Mouse (Mus musculus) brown adipose tissue, adult 24 weeks (tissue): ENCODE data around the gene Fitm1. TPM values are rescaled to one million over a fixed set of nuclear protein-coding genes. Genes with fewer than 3 reads are reported as not detected.

Experiments
- H3K27ac ChIP-seq: fragments of 200-500 bp; replicated peaks from 2 replicates; pipeline ENCODE4 v1.5.1; 2012; ENCODE audit warnings: low read depth, mild to moderate bottlenecking, low read length
- H3K4me1 ChIP-seq: fragments of 200-500 bp; 2 replicates; pipeline ENCODE4 v1.6.1; 2012; ENCODE audit warnings: low read length, mixed read lengths; ENCODE audit not compliant: control insufficient read depth, insufficient read depth, insufficient read length
- H3K4me3 ChIP-seq: fragments of 200-500 bp; 2 replicates; pipeline ENCODE4 v1.5.1; 2012; ENCODE audit warnings: low read depth, mild to moderate bottlenecking, low read length, moderate library complexity; ENCODE audit not compliant: insufficient read depth
- polyA plus RNA-seq: library from polyadenylated mRNA; stranded (reverse); fragments of >200 nt; gene quantifications from 2 replicates; pipeline ENCODE4 v1.2.4, GENCODE M21; 2012; ENCODE audit not compliant: missing spikeins, insufficient read depth, insufficient read length

Gene Fitm1
- polyA plus RNA-seq, 1 experiment = 5.4 TPM

DNA sequence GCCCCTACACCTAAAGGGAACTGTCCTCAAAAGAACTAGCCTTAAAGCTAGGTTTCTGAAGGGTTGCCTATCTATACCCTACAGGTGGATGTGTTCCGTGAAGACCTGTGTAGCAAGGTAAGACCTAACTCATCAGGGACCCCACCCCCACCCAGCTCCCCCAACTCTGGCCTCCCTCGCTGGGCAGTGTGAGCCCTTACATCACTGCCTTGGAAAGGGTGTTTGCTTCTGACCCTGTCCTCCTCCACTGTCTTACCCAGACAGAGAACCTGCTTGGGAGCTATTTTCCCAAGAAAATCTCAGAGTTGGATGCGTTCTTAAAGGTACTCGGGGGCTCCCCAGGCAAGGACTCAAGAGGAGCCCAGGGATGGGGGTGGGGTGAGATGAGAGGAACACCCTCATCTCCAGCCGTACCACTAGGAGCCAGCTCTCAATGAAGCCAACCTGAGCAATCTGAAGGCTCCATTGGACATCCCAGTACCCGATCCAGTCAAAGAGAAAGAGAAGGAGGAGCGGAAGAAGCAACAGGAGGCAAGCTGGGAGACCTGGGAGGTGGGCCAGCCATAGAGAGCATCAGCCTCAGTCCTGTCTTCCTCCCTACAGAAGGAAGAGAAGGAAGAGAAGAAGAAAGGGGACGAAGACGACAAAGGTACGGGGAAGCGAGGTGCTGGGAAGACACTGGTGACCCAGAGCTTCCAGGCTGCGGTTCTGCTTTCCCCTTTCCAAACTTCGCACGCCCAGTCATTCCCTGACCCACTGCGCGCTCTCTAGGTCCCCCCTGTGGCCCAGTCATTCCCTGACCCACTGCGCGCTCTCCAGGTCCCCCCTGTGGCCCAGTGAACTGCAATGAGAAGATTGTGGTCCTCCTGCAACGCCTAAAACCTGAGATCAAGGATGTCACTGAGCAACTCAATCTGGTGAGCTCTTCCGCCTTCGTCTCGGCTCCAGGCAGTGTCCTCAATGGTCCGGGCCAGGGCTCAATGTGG, 4.4 kb downstream of the Fitm1 start:
- Histone ChIP-seq H3K27ac (no peak overlapping the region), H3K4me1 (no peaks in the 10 kb centered on the region)

DNA sequence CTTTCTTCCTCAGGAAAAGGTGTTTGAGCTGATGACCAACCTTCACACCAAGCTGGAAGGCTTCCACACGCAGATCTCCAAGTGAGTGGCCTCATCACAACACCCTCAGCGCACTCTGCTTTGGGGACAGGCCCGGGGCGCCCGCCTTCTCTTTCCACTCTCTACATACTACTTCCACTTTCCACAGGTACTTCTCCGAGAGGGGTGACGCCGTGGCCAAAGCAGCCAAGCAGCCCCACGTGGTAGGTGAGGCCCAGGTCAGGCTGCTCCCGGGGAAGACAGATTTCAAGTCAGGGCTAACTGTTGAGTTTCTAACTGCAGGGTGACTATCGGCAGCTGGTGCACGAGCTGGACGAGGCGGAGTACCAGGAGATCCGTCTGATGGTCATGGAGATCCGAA, 5.3 kb downstream of the Fitm1 start:
- Histone ChIP-seq H3K4me1 (no peaks in the 10 kb centered on the region), H3K27ac (no peak overlapping the region), H3K4me3 (no peak overlapping the region)

More for the DNA sequence above, 4.4 kb downstream of the Fitm1 start:
- H3K4me3 ChIP-seq = no peak overlapping the region

DNA sequence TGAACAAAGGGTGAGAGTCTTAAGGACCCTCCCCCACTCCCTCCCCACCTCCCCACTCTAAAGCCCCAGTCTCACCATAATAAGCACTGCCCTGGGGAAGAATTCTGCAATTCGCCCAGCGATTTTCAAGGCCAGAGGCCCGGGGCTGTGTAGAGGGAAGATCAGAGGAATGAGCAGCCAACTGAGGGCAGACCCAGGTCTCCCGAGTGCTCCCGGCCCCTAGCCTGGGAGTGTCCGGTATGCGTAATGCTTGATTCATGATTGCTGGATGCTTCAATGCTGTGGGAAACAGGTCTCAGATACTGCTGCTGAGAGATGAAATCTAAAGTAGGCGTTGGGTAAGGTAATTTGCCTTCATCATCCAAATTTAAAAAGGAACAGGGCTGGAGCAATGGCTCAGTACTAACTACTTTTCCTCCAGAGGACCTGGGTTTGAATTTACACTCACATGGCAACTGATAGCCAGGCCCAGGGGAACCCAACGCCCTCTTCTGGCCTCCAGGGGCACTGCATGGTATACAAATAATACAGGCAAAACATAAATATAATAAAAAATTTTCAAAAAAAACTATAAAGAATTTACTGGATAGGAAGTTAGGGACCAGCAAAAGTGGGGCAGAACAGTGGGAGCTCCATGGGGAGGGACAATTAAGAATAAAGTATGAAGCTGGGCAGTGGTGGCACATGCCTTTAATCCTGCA, 6.7 kb downstream of the Fitm1 start:
- Histone ChIP-seq H3K27ac (no peak overlapping the region), H3K4me3 (no peak overlapping the region)

DNA sequence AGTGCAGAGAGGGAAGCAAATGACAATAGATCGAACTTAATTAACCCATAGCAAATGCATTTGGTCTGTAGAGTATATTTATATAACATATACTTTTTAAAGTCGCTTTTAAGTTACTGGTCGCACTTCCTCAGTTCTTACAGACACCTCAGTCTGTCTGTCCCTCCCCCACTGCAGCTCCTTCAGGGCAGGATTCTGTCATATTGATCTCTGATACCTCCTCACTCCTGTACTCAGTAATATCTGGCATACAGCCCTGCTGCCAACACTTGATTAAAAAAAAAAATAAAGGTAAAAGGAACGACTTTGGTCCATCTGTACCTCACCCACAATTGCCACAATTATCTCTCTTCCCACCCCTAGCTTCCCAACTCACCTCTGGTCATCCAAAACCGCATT, 8.9 kb downstream of the Fitm1 start:
- no peaks in the 10 kb centered on the region for H3K4me1 ChIP-seq
- no peak overlapping the region for H3K27ac ChIP-seq
- peak overlapping the region; percentile 81 for H3K4me3 ChIP-seq

More for the DNA sequence above, 6.7 kb downstream of the Fitm1 start:
- no peaks in the 10 kb centered on the region for H3K4me1 ChIP-seq

DNA sequence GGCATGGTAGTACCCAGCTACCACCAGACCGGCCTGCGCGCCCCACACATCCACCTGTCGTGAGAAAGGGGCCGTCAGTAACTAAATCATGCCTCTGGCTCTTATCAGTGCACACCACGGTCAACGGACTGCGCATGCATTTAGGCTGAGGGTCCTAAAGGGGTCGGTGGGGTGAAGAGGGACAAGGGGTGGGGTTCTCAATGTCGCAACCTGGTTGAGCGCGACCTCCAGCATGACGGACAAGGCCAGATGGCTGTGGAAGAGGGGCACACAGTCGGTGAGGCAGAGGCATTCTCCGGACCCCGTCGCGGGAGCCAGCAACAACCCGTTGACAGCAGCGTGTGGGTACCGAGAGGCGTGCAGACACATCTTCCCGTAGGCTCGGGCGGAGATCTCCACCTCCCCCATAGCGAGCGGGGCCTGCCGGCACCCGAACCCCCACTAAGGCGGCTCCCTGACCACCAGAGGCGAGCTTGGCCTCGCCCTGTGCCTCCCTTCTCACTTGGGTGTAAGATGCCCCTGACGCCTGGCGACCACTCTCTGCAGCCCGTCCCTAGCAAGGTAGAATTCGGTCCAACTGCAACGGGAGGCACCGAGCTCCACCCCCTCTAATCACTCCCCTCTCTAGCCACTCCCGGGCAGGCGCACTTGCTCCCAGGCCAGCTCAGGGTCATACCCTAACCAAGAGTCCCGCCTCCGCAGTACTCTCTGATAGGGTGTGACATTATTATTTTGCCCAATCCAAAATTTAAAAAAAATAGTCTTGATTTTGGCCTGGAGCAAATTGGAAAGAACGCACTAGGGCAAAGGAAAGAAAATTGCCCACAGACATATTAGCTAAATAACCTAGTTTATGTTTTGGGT, 9.5 kb downstream of the Fitm1 start, which contains the start of gene Emc9:
Gene Emc9 (minus strand): TSS at position 601 of the 864 bp plus-strand sequence.
- Histone ChIP-seq H3K27ac (peak within 1 kb of the TSS; percentile 55), H3K4me1 (peaks cover 3% of the 10 kb centered on the region; the same call in 1 of the 2 replicates), H3K4me3 (peak within 1 kb of the TSS; percentile 81)

DNA sequence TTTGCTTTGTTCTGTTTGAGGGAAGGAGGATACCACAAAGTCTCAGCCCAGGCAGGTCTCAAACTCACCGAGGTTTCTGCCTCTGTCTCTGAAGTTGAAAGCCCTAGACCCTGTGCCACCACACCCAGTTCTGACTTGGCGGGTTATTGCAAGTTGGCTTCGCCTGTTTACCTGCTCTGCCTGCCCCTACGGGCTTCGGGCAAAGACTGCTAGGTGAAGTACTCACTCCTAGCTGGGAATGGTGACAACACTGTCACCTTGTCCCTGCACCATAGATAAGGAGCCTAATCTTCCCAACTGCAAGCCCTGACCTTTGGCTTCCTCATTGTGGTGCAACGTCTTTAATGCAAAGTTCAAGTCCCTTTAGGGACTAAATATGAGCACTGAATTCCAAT, 10.1 kb downstream of the Fitm1 start:
- Histone ChIP-seq H3K27ac (peak overlapping the region; percentile 32), H3K4me3 (no peak overlapping the region), H3K4me1 (peaks cover 5% of the 10 kb centered on the region; the same call in 1 of the 2 replicates)

DNA sequence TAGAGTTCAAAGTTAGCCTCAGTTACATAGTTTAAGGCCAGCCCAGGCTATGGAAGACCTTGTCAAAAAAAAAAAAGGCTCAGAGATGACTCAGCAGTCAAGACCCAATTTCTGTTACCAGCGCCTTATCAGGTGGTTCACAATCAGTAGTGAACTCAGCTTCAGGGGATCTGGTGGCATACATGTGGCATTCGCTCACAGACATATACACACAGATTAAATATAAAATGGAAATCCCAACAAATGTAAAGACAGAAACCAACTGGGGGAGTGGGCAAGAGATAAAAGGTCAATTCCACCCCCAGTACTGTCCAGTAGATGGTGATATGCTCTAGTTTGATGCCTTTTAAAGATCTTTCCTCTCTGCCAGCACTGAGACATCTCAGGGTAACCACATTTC, 10.7 kb downstream of the Fitm1 start:
- Histone ChIP-seq H3K27ac (peak overlapping the region; percentile 55), H3K4me1 (peaks cover 5% of the 10 kb centered on the region; the same call in 1 of the 2 replicates)

DNA sequence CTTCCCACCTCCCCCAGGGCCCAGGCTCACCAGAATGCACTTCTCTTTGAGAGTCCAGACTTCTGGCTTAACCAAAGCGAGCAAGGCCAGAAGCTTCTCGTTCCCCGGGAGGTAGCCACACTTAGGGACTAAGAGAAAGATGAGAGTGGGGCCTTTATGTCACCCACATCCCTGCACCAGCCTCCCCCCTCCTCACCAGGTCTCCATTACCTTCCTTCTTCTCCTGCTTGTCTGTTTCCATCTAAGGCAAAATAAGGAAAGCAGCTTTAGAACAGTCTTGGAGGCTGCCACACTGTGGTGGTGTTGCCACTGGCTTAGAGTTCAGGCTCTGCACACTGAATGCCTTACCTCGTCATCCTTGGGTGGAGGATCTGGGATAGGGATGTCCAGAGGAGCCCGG, 13.9 kb downstream of the Fitm1 start:
- H3K4me3 ChIP-seq = no peak overlapping the region
- H3K27ac ChIP-seq = no peak overlapping the region

More for the DNA sequence above, 10.7 kb downstream of the Fitm1 start:
- no peak overlapping the region for H3K4me3 ChIP-seq

DNA sequence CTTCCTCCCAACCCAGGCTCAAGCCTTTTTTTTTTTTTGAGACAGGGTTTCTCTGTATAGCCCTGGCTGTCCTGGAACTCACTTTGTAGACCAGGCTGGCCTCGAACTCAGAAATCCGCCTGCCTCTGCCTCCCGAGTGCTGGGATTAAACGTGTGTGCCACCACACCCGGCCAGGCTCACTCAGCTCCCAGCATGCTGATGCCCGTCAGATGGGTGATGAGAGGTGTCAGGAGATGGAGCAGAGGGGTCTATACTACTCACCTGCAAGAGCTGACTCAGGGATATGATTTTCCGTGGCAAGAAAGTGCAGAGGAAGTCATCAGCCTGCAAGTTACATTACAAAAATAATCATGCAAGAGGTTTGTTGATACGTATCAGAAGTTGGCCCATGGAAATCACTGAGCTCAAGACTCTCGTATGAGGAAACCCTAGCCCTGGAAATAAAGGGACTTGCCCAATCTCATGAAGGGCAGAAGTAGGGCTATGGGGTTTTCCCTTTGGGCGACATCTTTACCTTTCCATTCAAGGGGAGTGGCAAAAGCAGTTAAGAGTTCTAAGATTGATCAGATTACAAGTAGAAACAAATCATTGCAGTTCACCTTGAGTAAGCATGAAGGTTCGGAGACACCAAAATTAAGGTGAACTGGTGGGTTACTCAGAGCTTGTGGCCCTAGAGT, 14.5 kb downstream of the Fitm1 start:
- Histone ChIP-seq H3K27ac (peak overlapping the region; percentile 66), H3K4me1 (peaks cover 5% of the 10 kb centered on the region), H3K4me3 (peak overlapping the region; percentile 74)

More for the DNA sequence above, 13.9 kb downstream of the Fitm1 start:
- peaks cover 5% of the 10 kb centered on the region for H3K4me1 ChIP-seq

DNA sequence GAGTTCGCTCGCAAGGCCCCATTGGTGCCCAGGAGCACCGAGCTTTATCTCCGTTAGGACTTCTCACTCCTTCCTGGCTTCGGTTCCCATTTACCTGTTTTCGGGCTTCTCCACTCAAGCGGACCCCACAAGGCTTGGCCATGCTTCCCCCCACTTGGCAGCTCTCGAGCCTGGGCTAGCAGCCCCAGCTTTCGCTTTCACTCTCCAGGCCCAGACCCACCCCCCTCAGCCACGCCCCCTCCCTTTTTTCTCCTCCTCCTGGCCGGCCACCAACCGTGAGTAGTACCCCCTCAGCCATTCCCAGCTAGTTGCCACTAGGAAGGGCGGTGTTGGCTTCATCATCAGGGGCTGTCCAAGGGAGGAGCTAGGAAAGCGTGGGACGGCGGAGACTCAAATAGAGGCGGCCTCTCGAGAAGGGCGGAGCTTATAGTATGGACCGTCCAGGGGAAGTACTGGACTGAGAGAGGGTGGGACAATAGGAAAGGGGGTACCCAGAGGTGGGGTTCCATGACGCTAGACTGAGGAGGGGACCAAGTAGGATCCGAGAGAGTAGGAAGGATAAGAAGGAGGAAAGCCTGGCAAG, 15.4 kb downstream of the Fitm1 start, which contains the start of gene Psme2:
Gene Psme2 (minus strand): TSS at position 366 of the 583 bp plus-strand sequence.
- peak within 1 kb of the TSS; percentile 95 for H3K27ac ChIP-seq
- peak within 1 kb of the TSS; percentile 85 for H3K4me3 ChIP-seq
- peaks cover 5% of the 10 kb centered on the region for H3K4me1 ChIP-seq

DNA sequence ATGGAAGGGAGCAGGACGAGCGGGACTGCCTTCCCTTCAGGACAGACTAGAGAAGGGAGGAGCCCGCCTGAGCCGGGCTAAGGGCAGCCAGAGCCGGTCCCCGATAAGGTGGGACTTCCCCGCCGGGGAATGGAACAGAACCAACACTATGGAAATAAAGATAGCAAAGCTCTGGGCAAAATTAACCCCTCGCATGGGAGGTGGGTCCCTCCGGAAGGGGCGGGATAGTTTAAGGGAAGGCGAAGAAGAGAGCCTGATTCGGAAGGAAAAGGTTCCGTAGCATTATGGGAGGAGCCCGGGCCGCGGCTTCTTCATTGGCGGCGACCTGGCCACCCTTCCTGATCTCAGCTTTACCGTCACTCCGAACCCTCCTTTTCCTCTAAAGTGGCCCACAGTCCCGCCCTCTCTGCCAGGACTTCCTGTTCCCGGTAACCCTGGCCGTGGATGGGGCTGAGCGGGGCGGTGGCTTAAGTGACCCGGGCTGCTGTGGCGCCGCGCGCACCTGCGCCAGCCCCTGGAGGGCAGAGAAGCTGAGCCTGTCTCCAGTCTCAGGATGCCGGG, 16.0 kb downstream of the Fitm1 start, which contains the start of gene Rnf31:
Gene Rnf31 (plus strand): TSS at position 378 of the 561 bp plus-strand sequence.
- H3K4me1 ChIP-seq = peaks cover 5% of the 10 kb centered on the region
- peak within 1 kb of the TSS; percentile 95 for H3K27ac ChIP-seq
- peak within 1 kb of the TSS; percentile 85 for H3K4me3 ChIP-seq

DNA sequence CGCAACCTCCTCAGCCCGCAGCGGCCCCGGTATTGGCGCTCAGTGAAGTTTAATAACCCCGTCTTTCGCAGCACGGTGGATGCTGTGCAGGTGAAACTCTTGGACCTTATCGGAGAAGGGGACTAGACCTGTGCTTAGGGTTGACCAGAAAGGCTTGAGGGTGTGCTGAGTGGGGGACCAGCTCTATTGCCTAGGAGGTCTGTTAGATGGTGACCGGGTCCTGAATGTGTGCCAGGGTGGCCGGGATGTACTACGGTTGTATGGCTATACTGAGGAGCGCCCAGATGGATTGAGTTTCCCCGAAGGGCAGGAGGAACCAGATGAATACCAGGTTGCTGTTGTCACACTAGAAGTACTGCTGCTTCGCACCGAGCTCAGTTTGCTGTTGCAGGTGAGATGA, 16.8 kb downstream of the Fitm1 start:
- Histone ChIP-seq H3K4me1 (peaks cover 5% of the 10 kb centered on the region), H3K27ac (peak overlapping the region; percentile 26; the same call in 1 of the 2 replicates), H3K4me3 (peak overlapping the region; percentile 85)

DNA sequence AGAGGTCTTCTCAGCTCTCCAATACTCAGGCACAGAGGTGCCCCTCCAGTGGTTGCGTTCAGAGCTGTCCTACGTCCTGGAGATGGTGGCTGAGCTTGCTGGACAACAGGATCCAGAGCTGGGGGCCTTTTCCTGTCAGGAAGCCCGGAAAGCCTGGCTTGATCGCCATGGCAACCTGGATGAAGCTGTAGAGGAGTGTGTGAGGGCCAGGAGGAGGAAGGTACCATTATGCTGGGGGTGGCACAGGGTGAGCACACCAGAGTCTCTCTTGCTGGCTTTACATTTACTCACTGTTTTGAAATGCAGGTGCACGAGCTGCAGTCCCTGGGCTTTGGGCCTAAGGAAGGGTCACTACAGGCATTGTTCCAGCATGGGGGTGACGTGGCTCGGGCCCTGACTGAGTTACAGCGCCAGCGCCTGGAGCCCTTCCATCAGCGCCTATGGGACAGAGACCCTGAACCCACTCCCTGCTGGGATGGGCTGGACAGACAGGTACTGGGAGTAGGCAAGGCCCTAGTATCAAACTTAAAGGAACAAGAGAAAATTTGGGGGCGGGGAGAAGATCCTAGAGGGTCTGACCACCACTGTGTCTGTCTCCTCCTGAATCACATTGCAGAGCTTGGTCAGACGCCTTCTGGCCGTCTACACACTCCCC, 20.7 kb downstream of the Fitm1 start:
- no peak overlapping the region for H3K4me3 ChIP-seq
- H3K27ac ChIP-seq = no peak overlapping the region
- no peaks in the 10 kb centered on the region; the same call in none of the 2 replicates for H3K4me1 ChIP-seq
